Mouse (Mus musculus) embryonic facial prominence, embryonic 14.5 days (tissue): Measurements from ENCODE around the gene Spop. TPM values are rescaled to one million over a fixed set of nuclear protein-coding genes. Genes with fewer than 3 reads are reported as not detected.

Source experiments
- ATAC-seq: fragments of 200-750 bp; cut with Nextera tagmentation; 2 replicates; pipeline ENCODE4 v1.8.0; 2017; ENCODE audit warnings: low read depth, moderate number of reproducible peaks, moderate TSS enrichment
- DNase-seq: peaks from one replicate; pipeline ENCODE4 v3.0.0-alpha.2; 2015; ENCODE audit warnings: low spot score
- H3K27ac ChIP-seq: fragments of 300-500 bp; sonication (generic); replicated peaks from 2 replicates; pipeline ENCODE4 v1.5.1; 2014; ENCODE audit warnings: low read depth, mild to moderate bottlenecking, low read length, moderate library complexity
- H3K27me3 ChIP-seq: fragments of 300-500 bp; sonication (generic); replicated peaks from 2 replicates; pipeline ENCODE4 v1.6.1; 2014; ENCODE audit warnings: low read length; ENCODE audit not compliant: control insufficient read depth, insufficient read depth
- H3K36me3 ChIP-seq: fragments of 300-500 bp; sonication (generic); 2 replicates; pipeline ENCODE4 v1.6.1; 2014; ENCODE audit warnings: low read length, mixed read lengths; ENCODE audit not compliant: control insufficient read depth, insufficient read depth
- H3K4me1 ChIP-seq: fragments of 300-500 bp; sonication (generic); 2 replicates; pipeline ENCODE4 v1.6.1; 2014; ENCODE audit warnings: antibody characterized with exemption, low read length; ENCODE audit not compliant: control insufficient read depth, insufficient read depth
- H3K4me2 ChIP-seq: fragments of 300-500 bp; sonication (generic); 2 replicates; pipeline ENCODE4 v1.6.1; 2014; ENCODE audit warnings: low read depth, mild to moderate bottlenecking, low read length, moderate library complexity, mixed read lengths
- H3K4me3 ChIP-seq: fragments of 300-500 bp; sonication (generic); 2 replicates; pipeline ENCODE4 v1.5.1; 2014; ENCODE audit warnings: low read depth, mild to moderate bottlenecking, low read length
- H3K9ac ChIP-seq: fragments of 300-500 bp; sonication (generic); 2 replicates; pipeline ENCODE4 v1.6.1; 2014; ENCODE audit warnings: low read depth, mild to moderate bottlenecking, low read length, moderate library complexity, mixed read lengths
- H3K9me3 ChIP-seq: fragments of 300-500 bp; sonication (generic); 2 replicates; pipeline ENCODE4 v1.6.1; 2016; ENCODE audit warnings: low read length; ENCODE audit not compliant: control insufficient read depth
- WGBS: fragments of 180-500 bp; shearing (Covaris S2); extraction: QIAGEN DNeasy Blood & Tissue Kit; methylation state at CpG from one replicate; pipeline ENCODE4 v1.1.7; 2014; 5-methylcytosine and 5-hydroxymethylcytosine counted together
- polyA plus RNA-seq: library from polyadenylated mRNA; unstranded; fragments of >200 nt; fragmentation: Nextera tagmentation; extraction: Ambion mirVana; gene quantifications from 2 replicates; pipeline ENCODE4 v1.2.1, GENCODE M21; 2014

Spop gene
- polyA plus RNA-seq, 1 experiment from 2014 or later = 98.3 TPM

- peak within 1 kb of the TSS; percentile 87 for H3K9ac ChIP-seq
- H3K36me3 ChIP-seq = peaks cover 52% of the 10 kb centered on the region
- H3K27ac ChIP-seq = peak within 1 kb of the TSS; percentile 89
- under 1% methylated on average over 39 of the region's 42 CpGs for WGBS
- H3K9me3 ChIP-seq = no peaks in the 10 kb centered on the region
- H3K4me3 ChIP-seq = peak within 1 kb of the TSS; percentile 79
- H3K4me2 ChIP-seq = peak within 1 kb of the TSS; percentile 57
- no peaks in the 10 kb centered on the region for H3K4me1 ChIP-seq
- DNase-seq (peak; percentile 100), ATAC-seq (peak; percentile 97)
- no peaks in the 10 kb centered on the region for H3K27me3 ChIP-seq
Observed at GRCm38 (mm10) chr11:95384319-95384972, 29.4 kb upstream of the Spop start, which contains the start of gene Slc35b1. Slc35b1 (plus strand) TSS chr11:95384692.

GRCm38 (mm10) chr11:95384973-95385320 lies 28.9 kb upstream of the Spop start:
- peak overlapping the region; percentile 89 for H3K27ac ChIP-seq
- peak overlapping the region; percentile 79 for H3K4me3 ChIP-seq
- H3K4me1 ChIP-seq = no peaks in the 10 kb centered on the region
- H3K9me3 ChIP-seq = no peaks in the 10 kb centered on the region
- WGBS = 0% methylated on average over 14 of the region's 14 CpGs
- H3K9ac ChIP-seq = peak overlapping the region; percentile 87
- no peaks in the 10 kb centered on the region for H3K27me3 ChIP-seq
- DNase-seq = no peak
- peaks cover 57% of the 10 kb centered on the region for H3K36me3 ChIP-seq
- peak overlapping the region; percentile 57 for H3K4me2 ChIP-seq
- peak; percentile 17; the same call in 1 of the 2 replicates for ATAC-seq

- Histone ChIP-seq H3K27ac (no peak overlapping the region), H3K4me2 (no peak overlapping the region), H3K27me3 (no peaks in the 10 kb centered on the region), H3K4me3 (no peak overlapping the region), H3K4me1 (peaks cover 6% of the 10 kb centered on the region; the same call in 1 of the 2 replicates), H3K9ac (no peak overlapping the region), H3K9me3 (no peaks in the 10 kb centered on the region), H3K36me3 (peaks cover 57% of the 10 kb centered on the region)
- DNase-seq (no peak), ATAC-seq (no peak)
- WGBS = 92% methylated on average over 7 of the region's 7 CpGs
Observed at GRCm38 (mm10) chr11:95387354-95387753, 26.5 kb upstream of the Spop start.

GRCm38 (mm10) chr11:95389006-95389405 lies 24.9 kb upstream of the Spop start:
- H3K4me2 ChIP-seq = no peak overlapping the region
- DNase-seq (no peak), ATAC-seq (no peak)
- peaks cover 6% of the 10 kb centered on the region; the same call in 1 of the 2 replicates for H3K4me1 ChIP-seq
- H3K9ac ChIP-seq = no peak overlapping the region
- no peak overlapping the region for H3K4me3 ChIP-seq
- no peaks in the 10 kb centered on the region for H3K9me3 ChIP-seq
- no peaks in the 10 kb centered on the region for H3K27me3 ChIP-seq
- peaks cover 56% of the 10 kb centered on the region for H3K36me3 ChIP-seq
- H3K27ac ChIP-seq = no peak overlapping the region
- 76% methylated on average over 3 of the region's 3 CpGs for WGBS

- DNase-seq = no peak
- Histone ChIP-seq H3K27ac (no peak overlapping the region), H3K4me3 (no peak overlapping the region), H3K4me1 (peaks cover 6% of the 10 kb centered on the region; the same call in 1 of the 2 replicates), H3K9me3 (no peaks in the 10 kb centered on the region), H3K9ac (no peak overlapping the region), H3K27me3 (no peaks in the 10 kb centered on the region), H3K36me3 (peaks cover 56% of the 10 kb centered on the region), H3K4me2 (no peak overlapping the region)
- WGBS = 97% methylated on average over 6 of the region's 6 CpGs
- ATAC-seq = no peak
Observed at GRCm38 (mm10) chr11:95390420-95390819, 23.5 kb upstream of the Spop start.

- ATAC-seq (no peak), DNase-seq (no peak)
- H3K27ac ChIP-seq = no peak overlapping the region
- H3K27me3 ChIP-seq = no peaks in the 10 kb centered on the region
- 66% methylated on average over 4 of the region's 4 CpGs for WGBS
- H3K4me1 ChIP-seq = peaks cover 6% of the 10 kb centered on the region; the same call in 1 of the 2 replicates
- no peak overlapping the region for H3K9ac ChIP-seq
- H3K4me2 ChIP-seq = no peak overlapping the region
- H3K4me3 ChIP-seq = no peak overlapping the region
- no peaks in the 10 kb centered on the region for H3K9me3 ChIP-seq
- peaks cover 56% of the 10 kb centered on the region for H3K36me3 ChIP-seq
Observed at GRCm38 (mm10) chr11:95391201-95391600, 22.7 kb upstream of the Spop start.

- Histone ChIP-seq H3K27ac (peak overlapping the region; percentile 40), H3K36me3 (peaks cover 50% of the 10 kb centered on the region), H3K9me3 (no peaks in the 10 kb centered on the region), H3K27me3 (no peaks in the 10 kb centered on the region), H3K4me1 (peaks cover 6% of the 10 kb centered on the region; the same call in 1 of the 2 replicates), H3K4me2 (0 out of 2 replicates have a peak overlapping the region, but pooled peaks have one; percentile 6), H3K4me3 (no peak overlapping the region), H3K9ac (no peak overlapping the region)
- peak; percentile 59 for DNase-seq
- ATAC-seq = 0 out of 2 replicates have a peak, but pooled peaks have one; percentile 38
- WGBS = 49% methylated on average over 5 of the region's 5 CpGs
Observed at GRCm38 (mm10) chr11:95391743-95392142, 22.1 kb upstream of the Spop start.

- H3K36me3 ChIP-seq = peaks cover 45% of the 10 kb centered on the region
- WGBS = 50% methylated on average over 7 of the region's 7 CpGs
Observed at GRCm38 (mm10) chr11:95392223-95392667, 21.6 kb upstream of the Spop start.

More at GRCm38 (mm10) chr11:95392223-95392667, 21.6 kb upstream of the Spop start:
- ATAC-seq (peak; percentile 75), DNase-seq (peak; percentile 78)
- peak overlapping the region; percentile 56 for H3K27ac ChIP-seq
- H3K27me3 ChIP-seq = no peaks in the 10 kb centered on the region
- peak overlapping the region; percentile 1; the same call in 1 of the 2 replicates for H3K9ac ChIP-seq
- H3K4me1 ChIP-seq = peaks cover 6% of the 10 kb centered on the region; the same call in 1 of the 2 replicates
- H3K9me3 ChIP-seq = no peaks in the 10 kb centered on the region
- H3K4me2 ChIP-seq = 0 out of 2 replicates have a peak overlapping the region, but pooled peaks have one; percentile 6
- H3K4me3 ChIP-seq = no peak overlapping the region
